Comparison of ENCODE assay signal across 8 mouse cellular contexts in the genomic region with DNA sequence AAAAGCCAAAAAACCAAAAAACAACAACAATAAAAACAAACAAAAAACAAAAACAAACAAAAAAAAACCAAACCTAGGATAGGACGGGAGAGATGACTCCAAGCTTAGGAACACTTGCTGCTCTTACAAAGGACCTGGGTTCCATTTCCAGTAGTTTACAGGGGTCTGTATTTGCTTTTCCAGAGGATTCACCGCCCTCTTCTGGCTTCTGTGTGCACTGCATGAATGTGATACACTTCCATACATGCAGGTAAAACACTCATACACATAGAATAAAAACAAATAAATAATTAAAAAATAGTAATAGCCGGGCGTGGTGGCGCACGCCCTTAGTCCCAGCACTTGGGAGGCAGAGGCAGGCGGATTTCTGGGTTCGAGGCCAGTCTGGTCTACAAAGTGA. TPM values are rescaled to one million over a fixed set of nuclear protein-coding genes. Genes with fewer than 3 reads are reported as not detected.
DNase-seq lines count a peak whose midpoint lies in the region; ATAC-seq lines count a peak whose summit lies in the region.

No protein-coding gene starts in this region.

- no peak overlapping the region for H3K27ac ChIP-seq in midbrain, embryonic 15.5 days
- no peak overlapping the region for H3K27ac ChIP-seq in midbrain, embryonic 11.5 days (ENCODE audit: low read depth, low read length)

- no peaks in the 10 kb centered on the region for H3K27me3 ChIP-seq in midbrain, embryonic 15.5 days (replicated peaks)
- H3K27me3 ChIP-seq in midbrain, embryonic 11.5 days (ENCODE audit: control insufficient read depth, insufficient read depth, low read length), result no peaks in the 10 kb centered on the region

- peaks cover 11% of the 10 kb centered on the region for H3K4me1 ChIP-seq in midbrain, embryonic 15.5 days
- H3K4me1 ChIP-seq in midbrain, embryonic 11.5 days (ENCODE audit: control insufficient read depth, insufficient read depth, low read length), result no peaks in the 10 kb centered on the region

- H3K4me2 ChIP-seq in midbrain, embryonic 15.5 days, result no peak overlapping the region
- H3K4me2 ChIP-seq in midbrain, embryonic 11.5 days, result no peak overlapping the region

- H3K9ac ChIP-seq in midbrain, embryonic 15.5 days, result no peak overlapping the region
- H3K9ac ChIP-seq in midbrain, embryonic 11.5 days (ENCODE audit: low read length), result no peak overlapping the region

- 0 out of 2 replicates have a peak, but pooled peaks have one; percentile 27 for ATAC-seq in midbrain, embryonic 15.5 days (replicated peaks)
- ATAC-seq in midbrain, embryonic 11.5 days (ENCODE audit: low FRiP score), result no peak

- peak; percentile 53 for DNase-seq in gastrocnemius, adult 18-20 months (ENCODE audit: low spot score)
- DNase-seq in gastrocnemius, postnatal 25 days, result no peak
- DNase-seq in midbrain, embryonic 11.5 days (ENCODE audit: low spot score, missing footprints), result no peak
- peak; percentile 42 for DNase-seq in adipocyte (ENCODE audit: low spot score)
- DNase-seq in induced T-regulatory cell, adult 2 months (ENCODE audit: low read depth), result peak; percentile 68
- DNase-seq in naive thymus-derived CD4-positive, alpha-beta T cell, adult 2 months (ENCODE audit: low read depth), result peak; percentile 60
- no peak for DNase-seq in frontal cortex, postnatal 36 days (ENCODE audit: low spot score in 2 of 2)

- 70% methylated on average over 8 of the region's 8 CpGs for WGBS in midbrain, embryonic 15.5 days
- WGBS in midbrain, embryonic 11.5 days, result 74% methylated on average over 8 of the region's 8 CpGs

- H3K4me3 ChIP-seq in midbrain, embryonic 15.5 days, result no peak overlapping the region
- H3K4me3 ChIP-seq in midbrain, embryonic 11.5 days (ENCODE audit: low read depth, low read length), result no peak overlapping the region

- H3K36me3 ChIP-seq in midbrain, embryonic 15.5 days (replicated peaks), result no peaks in the 10 kb centered on the region
- H3K36me3 ChIP-seq in midbrain, embryonic 11.5 days (ENCODE audit: control insufficient read depth, insufficient read depth, low read length), result no peaks in the 10 kb centered on the region

- H3K9me3 ChIP-seq in midbrain, embryonic 15.5 days, result no peaks in the 10 kb centered on the region
- no peaks in the 10 kb centered on the region for H3K9me3 ChIP-seq in midbrain, embryonic 11.5 days (ENCODE audit: control insufficient read depth, low read length)

RNA-seq across cellular contexts. Expression of a gene that starts 4.9 kb away (rescaled TPM):
- not detected for total RNA-seq in gastrocnemius, adult 18-20 months (2021)
- total RNA-seq in gastrocnemius, postnatal 25 days (2021), result under 1 TPM in 1 of 2 experiments, not detected in 1; 0.23 TPM
- 8.4 and 8.8 TPM in 2 replicates for polyA plus RNA-seq in midbrain, embryonic 15.5 days (2015; fragmentation: Nextera tagmentation; extraction: Ambion mirVana)
- polyA plus RNA-seq in midbrain, embryonic 11.5 days (2014; fragmentation: Nextera tagmentation; extraction: Ambion mirVana), result 1.8 and 2.2 TPM in 2 replicates

RNA-seq across cellular contexts. Expression of a gene that starts 10.7 kb away (rescaled TPM):
- total RNA-seq in gastrocnemius, adult 18-20 months (2021), result 10 to 100 TPM; 12.8 to 21.4 TPM
- total RNA-seq in gastrocnemius, postnatal 25 days (2021), result 10 to 100 TPM; 20.2 to 21.1 TPM
- 29.0 and 29.8 TPM in 2 replicates for polyA plus RNA-seq in midbrain, embryonic 15.5 days (2015; fragmentation: Nextera tagmentation; extraction: Ambion mirVana)
- 11.9 and 18.5 TPM in 2 replicates for polyA plus RNA-seq in midbrain, embryonic 11.5 days (2014; fragmentation: Nextera tagmentation; extraction: Ambion mirVana)

RNA-seq across cellular contexts. Expression of a gene that starts 11.2 kb away (rescaled TPM):
- total RNA-seq in gastrocnemius, adult 18-20 months (2021), result 10 to 100 TPM; 25.7 to 29.7 TPM
- 10 to 100 TPM; 33.2 to 36.7 TPM for total RNA-seq in gastrocnemius, postnatal 25 days (2021)
- polyA plus RNA-seq in midbrain, embryonic 15.5 days (2015; fragmentation: Nextera tagmentation; extraction: Ambion mirVana), result 108 and 112 TPM in 2 replicates
- 67.1 and 80.8 TPM in 2 replicates for polyA plus RNA-seq in midbrain, embryonic 11.5 days (2014; fragmentation: Nextera tagmentation; extraction: Ambion mirVana)

RNA-seq across cellular contexts. Expression of a gene that starts 50.5 kb away (rescaled TPM):
- under 1 TPM; 0.09 to 0.17 TPM for total RNA-seq in gastrocnemius, adult 18-20 months (2021)
- total RNA-seq in gastrocnemius, postnatal 25 days (2021), result under 1 TPM; 0.10 to 0.11 TPM
- 50.3 and 52.9 TPM in 2 replicates for polyA plus RNA-seq in midbrain, embryonic 15.5 days (2015; fragmentation: Nextera tagmentation; extraction: Ambion mirVana)
- polyA plus RNA-seq in midbrain, embryonic 11.5 days (2014; fragmentation: Nextera tagmentation; extraction: Ambion mirVana), result 5.5 and 6.2 TPM in 2 replicates

Comparison
In these comparisons a context has a peak if more than half of its experiments do, and no peak if none do; other contexts are left out.
1. DNase-seq: peak in gastrocnemius, adult 18-20 months (single experiment), adipocyte (single experiment), induced T-regulatory cell, adult 2 months (single experiment) and naive thymus-derived CD4-positive, alpha-beta T cell, adult 2 months (single experiment); none in gastrocnemius, postnatal 25 days (single experiment), midbrain, embryonic 11.5 days (single experiment) and frontal cortex, postnatal 36 days (0 of 2).